Mouse (Mus musculus): ENCODE measurements around the gene Slc35e3. TPM values are rescaled to one million over a fixed set of nuclear protein-coding genes. Genes with fewer than 3 reads are reported as not detected.

The Slc35e3 gene
- polyA plus RNA-seq (2015; fragmentation: Nextera tagmentation; extraction: Ambion mirVana): 2.8 and 3.5 TPM in 2 replicates

DNA sequence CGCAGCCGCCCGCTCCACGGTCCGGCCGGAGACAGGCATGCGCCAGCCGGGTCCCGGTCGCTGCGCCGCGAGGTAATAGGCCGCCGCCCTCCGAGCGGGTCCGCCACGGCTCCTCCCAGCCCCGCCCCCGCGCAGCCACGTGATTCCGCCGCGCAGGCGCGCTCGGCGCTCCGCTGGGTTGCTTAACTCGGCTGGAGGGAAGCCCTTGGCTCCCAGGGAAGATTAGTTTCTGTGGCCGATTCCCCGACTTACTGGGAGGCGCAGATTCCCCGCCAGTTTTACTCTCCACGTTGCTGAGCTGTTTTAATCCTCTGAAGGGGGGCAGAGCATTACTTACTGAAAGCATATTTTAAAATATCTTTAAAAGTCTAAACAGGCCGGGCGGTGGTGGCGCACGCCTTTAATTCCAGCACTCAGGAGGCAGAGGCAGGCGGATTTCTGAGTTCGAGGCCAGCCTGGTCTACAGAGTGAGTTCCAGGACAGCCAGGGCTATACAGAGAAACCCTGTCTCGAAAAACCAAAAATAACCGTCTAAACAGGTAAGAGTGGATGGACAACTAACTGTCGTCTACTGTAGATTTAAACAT, at the start of gene Slc35e3:
TSS of gene Slc35e3 (minus strand) at position 69 of the 587 bp plus-strand sequence.

GRCm38 (mm10) chr10:117792141-117793091, 46.3 kb upstream of the Slc35e3 start, which contains the start of gene Nup107:
Gene Nup107 (minus strand): TSS chr10:117792705.

DNA sequence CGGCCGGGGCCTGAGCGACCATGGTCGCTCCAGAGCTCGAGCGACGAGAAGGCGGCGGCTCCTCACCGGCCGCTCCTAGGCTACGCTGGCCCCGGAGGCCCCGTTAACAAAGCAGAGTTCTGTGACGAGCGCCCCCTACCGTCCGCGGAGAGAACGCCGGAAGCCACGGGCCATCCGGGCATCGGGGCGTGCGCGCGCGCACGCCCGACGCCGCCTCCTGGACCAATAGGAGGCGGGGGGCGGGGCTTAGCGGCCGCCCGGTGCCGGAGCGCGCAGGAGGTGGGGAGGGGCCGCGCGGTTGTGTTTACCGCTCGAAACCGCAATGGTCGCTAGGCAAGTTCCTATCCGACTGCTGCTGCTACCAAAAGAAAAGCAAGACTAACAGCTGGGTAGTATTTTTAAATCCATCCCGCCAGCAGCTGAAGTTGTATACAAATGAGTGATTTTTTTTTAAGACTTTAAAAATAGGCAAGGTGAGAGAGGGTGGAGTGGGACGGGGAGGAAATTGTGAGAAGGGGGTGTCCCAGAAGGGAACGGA, 35.5 kb downstream of the Slc35e3 start, which contains the start of gene Mdm2:
TSS of gene Mdm2 (minus strand) at position 155 of the 538 bp plus-strand sequence.

Other genes starting within 250 kb of the Slc35e3 start
- gene Cpm, start 116.9 kb downstream of the Slc35e3 start, polyA plus RNA-seq (2015; fragmentation: Nextera tagmentation; extraction: Ambion mirVana): 0.93 and 1.2 TPM in 2 replicates
- gene Mdm2, start 35.6 kb downstream of the Slc35e3 start, polyA plus RNA-seq (2015; fragmentation: Nextera tagmentation; extraction: Ambion mirVana): 18.5 and 18.7 TPM in 2 replicates
- gene Nup107, start 46.3 kb upstream of the Slc35e3 start, polyA plus RNA-seq (2015; fragmentation: Nextera tagmentation; extraction: Ambion mirVana): 34.6 and 41.3 TPM in 2 replicates
- gene Rap1b, start 99.7 kb upstream of the Slc35e3 start, polyA plus RNA-seq (2015; fragmentation: Nextera tagmentation; extraction: Ambion mirVana): 142 and 166 TPM in 2 replicates

Data from spleen, postnatal 0 days (tissue).